Mouse (Mus musculus) CD4-positive, CD25-positive, alpha-beta regulatory T cell, adult 4 months (primary cell): ENCODE data around the gene Arid3c. TPM values are rescaled to one million over a fixed set of nuclear protein-coding genes. Genes with fewer than 3 reads are reported as not detected.

Experiments used
- ATAC-seq: one replicate; pipeline ENCODE4 v1.8.0; 2017
- polyA plus RNA-seq, 2 experiments: library from polyadenylated mRNA; unstranded; fragments of 100-300 nt; shearing (Covaris generic); gene quantifications; one replicate each; pipeline ENCODE4 v1.2.1; 2017

Arid3c gene
- polyA plus RNA-seq, 2 experiments from 2014 or later, result not detected

DNA sequence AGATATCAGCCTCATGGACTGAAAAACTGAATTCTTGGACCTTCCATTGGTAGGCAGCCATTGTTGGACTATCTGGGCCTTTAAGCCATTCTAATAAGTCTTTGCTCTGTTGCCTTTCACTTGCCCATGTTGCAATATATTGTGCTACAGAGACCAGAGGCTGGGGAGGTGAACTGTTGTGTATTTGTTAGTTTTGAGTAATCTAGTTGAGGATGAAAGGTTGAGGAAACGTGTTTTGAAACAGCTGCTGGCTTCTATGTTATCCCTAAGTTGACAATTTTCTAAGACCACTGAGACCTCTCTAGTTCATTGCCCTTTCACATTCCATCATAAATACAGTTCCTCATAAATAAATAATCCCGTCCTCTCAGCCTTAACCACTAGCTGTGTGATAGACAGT lies 13.2 kb upstream of the Arid3c start:
- no peak for ATAC-seq

DNA sequence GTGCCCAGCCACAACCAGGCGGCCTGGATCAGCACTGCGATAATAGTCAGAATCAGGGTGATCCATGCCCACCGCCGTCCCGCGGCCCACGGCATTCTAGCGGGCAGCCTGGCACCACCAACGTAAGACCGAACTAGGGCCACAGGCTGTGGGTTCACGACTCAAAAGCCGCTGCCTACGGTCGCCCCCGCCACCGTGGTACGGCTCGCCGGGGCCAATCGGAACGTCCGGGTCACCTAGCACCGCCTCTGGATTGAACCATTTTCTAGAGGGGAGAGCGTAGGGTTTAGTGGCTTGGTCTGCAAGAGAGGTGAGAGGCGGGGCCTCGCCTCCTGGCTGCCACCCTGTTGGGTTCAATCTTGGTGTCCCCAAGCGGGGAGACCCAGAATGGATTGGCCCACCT lies 10.2 kb upstream of the Arid3c start:
- peak; percentile 95 for ATAC-seq

DNA sequence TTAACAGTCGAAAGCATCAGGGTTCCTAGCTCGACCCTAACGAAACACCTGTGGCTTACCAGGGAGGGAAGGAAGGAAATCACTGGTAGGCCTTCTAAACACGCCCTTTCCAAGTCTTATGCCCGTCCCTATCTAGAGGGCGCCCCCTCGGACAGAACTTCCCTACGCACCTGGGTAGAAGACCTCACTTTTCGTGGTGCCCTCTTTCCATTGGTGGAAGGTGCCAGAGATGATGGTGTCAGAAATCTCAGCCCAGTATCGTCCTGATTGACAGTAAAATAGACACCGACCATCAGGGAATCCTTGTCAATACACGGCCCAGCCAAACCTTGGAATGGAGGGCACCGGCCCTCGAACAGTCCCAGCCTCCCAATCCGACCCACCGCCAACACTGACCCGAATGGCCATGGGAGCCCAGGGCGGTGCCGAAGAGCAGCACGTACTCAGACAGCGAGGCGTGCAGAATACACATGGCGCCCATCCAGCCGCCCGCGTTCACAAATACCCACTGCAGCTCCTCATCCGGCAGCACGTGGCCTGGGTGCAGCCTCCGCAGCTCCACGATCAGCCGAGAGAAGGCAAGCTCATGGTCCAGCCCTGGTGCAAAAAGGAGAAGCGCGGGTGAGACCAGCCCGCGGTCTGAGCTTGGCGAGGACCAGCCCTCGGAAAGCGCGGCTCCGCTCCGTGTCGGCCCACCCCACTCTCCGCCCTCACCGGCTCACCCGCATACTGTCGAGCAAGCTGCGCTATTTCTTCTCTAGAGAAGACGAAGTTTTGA lies 9.6 kb upstream of the Arid3c start:
- ATAC-seq, result peak; percentile 54

DNA sequence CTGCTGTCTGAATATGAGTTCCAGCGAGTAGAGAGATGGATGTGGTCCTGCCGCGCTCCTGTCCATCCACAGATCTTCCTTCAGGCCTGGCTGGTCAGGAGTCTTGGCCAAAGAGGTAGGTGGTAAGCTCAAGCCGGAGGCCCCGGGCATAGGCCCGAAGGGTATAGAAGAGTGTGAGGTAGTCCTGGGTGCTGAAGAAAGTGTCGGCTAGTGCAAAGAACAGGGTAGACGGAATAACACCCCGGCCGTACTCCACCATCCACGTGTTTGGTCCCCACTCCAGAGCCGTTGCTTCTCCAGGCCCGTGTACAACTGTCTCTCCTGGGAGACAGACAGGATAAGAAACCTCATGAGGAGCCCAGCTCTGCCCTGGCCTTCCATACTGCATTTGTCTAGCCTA lies 8.3 kb upstream of the Arid3c start:
- ATAC-seq, result no peak

DNA sequence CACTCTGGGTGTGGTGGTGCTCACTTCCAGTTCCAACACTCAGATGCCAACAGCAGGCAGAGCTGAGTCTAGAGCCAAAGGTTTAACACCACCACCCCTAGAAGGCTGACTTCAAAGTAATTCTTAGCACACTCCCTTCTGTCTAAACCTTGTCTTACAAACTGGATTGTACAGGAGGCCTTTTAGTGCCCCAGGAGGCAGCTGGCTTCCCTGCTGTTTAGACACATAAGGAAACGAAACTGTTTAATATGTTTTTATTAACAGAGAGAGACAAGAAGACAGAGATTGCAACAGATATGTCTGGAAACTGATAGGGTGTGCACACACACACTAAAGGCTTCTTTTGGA lies 7.3 kb upstream of the Arid3c start:
- ATAC-seq, result no peak

DNA sequence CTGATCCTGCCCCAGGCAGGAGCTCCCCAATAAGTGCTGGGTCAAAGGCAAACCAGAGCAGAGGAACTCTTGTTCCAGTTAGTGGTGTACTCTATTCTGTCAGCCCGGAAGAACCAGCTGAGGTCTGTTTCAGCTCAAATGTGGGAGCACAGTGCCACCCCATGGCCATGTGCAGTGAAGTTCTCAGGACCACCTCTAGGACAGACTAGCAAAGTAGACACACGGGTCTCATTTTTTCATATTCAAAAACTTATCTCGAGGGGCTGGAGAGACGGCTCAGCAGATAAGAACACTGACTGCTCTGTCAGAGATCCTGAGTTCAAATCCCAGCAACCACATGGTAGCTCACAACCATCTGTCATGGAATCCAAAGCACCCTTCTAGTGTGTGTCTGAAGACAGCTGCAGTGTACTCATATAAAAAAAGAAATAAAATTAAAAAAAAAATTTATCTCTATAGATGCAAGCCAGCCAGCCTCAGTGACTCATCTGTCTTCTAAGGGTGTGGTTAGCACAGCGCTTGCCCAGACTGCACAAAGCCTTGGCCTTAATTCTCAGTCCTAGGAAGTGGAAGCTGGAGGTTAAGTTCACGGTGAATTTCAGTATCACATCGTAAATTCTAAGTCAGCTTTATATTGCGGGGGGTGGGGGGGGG lies 6.8 kb upstream of the Arid3c start:
- peak; percentile 54 for ATAC-seq

DNA sequence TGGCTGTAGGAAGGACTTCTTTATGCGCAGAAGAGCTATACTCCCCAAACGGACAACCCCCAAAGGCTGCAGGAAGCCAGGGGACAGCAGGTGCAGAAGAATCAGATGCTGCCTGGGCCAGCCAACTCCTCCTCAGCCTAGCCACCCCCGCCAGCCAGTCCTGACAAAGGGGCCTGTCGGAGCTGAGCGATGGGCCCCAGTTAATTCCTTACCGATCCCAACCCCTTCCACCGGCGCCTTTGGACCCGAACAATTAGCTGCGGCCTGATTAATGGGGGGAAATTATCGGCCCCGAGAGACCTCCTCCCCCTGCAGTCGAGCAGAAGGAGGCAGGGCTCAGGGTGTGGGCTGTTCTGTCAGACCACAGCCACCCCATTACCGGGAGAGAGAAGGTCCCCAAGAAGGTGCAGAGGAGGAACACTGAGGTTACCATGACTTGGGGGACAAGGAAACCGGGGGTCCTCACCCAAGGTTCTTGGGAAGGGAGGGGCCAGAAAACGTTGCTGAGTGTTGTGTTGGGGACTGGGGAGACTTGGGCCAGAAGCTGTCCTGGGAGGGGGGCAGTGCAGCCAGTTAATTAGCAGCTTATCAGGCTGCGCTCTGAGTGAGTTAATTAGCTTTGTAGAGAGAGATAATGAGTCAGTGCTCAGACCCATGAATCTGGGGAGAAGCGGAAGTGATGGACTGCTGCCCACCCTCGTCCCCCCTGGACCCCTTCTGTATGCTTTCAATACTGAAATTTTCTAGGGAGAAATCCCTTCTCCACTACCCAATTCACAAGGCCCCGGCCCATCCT lies 3.9 kb downstream of the Arid3c start:
- no peak for ATAC-seq

DNA sequence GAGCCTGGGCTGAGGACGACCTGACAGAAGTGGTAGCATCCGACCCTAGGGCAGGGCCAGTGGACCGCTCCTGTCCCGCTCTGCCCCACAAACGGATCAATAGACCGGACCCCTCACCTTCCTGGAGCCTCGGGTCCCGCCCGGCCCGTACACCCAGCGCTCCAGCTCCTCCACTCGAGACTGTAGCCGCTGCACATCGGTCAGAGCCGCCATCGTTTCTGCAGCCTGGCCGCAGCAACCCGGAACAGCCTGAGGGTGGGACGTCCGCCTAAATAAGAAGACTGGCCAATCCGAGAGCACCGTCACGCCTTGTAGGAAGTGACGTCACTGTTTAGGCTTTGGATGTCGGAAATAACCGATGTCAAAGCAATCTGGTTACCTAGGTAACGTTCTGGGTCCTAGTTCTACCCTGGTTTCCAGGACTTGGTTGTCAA lies 8.0 kb downstream of the Arid3c start, which contains the start of gene Dctn3:
Gene Dctn3, minus strand, starts transcription at position 253 of the 434 bp plus-strand sequence.
- peak; percentile 100 for ATAC-seq

DNA sequence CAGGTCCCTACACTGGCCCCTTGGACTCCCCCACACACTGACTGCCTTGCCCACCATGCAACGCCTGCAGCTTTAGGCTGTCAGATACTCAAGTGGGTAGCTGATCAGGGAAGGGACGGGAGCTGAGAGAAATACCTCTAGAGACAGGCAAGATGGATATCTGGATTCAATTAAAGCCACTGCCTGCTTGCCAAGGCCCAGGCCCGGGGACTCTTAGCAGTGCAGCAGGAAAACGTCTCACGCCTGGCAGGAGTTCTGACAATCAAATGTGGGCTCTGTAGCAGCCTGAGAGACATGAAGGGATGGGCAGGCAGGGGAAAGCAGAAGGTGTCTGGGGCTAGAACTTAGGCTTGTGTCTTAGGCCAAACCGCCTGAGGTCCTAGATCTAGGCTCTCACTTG lies 14.1 kb downstream of the Arid3c start:
- no peak for ATAC-seq

DNA sequence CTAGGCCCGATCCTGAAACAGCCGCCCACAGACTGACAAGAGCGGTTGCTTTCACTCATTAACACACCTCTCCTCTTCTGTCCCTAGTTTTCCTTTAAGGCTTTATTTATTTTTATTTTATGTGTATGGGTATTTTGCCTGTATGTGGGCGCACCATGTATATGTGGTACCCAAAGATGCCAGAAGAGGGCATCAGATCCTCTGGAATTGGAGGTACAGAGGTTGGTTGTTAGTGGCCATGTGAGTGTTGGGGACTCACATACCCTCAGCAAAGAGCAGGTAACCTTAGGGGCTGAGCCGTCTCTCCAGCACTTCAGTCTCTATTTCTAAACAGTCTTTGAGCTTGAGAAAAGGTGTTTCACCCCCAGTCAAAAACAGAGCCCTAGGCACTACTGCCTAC lies 15.3 kb downstream of the Arid3c start:
- peak; percentile 19 for ATAC-seq

DNA sequence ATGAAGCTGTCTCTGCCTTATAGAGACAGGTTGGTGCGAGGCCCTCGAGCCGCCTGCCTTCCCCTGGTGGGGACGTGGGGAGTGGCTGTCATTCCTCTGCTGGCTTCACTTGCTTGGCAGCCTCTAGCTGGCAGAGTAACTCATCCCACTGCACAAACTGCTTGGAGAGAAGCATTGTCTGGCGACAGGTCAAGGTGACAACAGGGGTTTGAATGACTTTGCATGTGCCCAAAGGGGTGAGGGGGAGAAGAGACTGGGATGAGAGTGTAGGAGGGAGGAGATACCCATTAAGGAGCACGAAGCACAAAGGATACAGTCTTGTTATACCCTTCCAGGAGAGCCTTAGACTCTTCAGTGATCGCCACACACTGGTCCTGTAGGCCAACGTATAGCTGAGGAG lies 15.9 kb downstream of the Arid3c start:
- no peak for ATAC-seq

DNA sequence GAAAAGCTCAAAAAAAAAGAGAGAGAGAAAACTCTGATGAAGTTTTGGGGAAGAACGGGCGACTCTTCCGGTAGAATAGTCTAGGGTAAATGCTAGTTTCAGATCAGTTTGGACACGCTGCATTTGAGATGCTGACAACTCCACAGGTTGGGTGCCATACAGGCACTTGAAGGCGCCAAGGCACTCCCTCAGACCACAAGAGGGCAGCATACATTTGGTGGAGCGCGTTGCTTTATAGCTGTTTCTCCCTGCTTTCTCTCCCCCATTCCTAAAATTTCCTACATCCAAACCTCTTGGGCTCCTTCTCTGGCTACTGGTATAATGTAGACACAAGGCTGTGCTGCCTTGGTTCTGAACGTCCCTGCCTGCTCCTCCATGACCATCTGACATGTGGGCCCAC lies 16.7 kb downstream of the Arid3c start:
- peak; percentile 48 for ATAC-seq

DNA sequence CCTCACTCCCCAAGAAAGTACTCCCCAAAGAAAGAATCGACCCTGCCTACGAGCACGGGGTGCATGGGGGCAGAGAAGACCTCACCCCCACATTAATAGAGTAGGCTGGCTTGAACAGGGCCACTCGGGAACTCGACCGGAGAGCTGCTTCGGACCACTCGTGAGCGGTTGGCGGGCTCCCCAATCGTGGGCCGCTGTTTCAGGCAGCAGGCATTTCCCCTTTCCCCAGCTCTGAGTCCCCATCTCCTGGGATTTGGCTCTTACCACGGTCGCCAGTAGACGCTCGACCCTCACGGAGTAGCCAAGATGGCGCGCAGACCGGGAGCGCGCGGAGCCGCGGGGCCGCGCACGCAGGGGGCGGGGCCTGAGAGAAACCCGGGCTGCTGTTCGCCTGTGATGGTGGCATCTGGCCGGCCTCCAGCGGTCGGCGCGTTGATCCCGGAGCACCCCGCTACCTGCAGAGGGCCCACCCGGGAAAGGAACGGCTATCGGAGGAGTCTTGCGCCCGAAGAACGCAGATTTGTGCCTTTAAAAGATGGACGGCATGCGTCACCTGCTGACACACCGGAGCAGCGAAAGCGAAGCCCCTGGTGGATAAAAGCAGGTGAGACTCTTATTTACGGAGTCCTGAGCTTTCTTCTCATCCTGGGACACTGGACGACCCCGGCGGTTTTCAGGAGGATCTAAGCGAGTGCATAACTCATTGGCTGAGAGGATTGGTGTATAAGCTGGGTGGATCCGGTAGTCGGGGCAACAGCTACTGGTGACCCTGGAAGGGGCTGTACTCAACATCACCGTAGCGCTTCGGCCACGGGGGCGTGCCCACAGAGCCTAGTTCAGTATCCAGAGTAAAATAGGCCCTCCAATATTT lies 17.5 kb downstream of the Arid3c start, which contains the start of gene Rpp25l:
Gene Rpp25l, minus strand, starts transcription at position 338 of the 871 bp plus-strand sequence.
- peak; percentile 79 for ATAC-seq

DNA sequence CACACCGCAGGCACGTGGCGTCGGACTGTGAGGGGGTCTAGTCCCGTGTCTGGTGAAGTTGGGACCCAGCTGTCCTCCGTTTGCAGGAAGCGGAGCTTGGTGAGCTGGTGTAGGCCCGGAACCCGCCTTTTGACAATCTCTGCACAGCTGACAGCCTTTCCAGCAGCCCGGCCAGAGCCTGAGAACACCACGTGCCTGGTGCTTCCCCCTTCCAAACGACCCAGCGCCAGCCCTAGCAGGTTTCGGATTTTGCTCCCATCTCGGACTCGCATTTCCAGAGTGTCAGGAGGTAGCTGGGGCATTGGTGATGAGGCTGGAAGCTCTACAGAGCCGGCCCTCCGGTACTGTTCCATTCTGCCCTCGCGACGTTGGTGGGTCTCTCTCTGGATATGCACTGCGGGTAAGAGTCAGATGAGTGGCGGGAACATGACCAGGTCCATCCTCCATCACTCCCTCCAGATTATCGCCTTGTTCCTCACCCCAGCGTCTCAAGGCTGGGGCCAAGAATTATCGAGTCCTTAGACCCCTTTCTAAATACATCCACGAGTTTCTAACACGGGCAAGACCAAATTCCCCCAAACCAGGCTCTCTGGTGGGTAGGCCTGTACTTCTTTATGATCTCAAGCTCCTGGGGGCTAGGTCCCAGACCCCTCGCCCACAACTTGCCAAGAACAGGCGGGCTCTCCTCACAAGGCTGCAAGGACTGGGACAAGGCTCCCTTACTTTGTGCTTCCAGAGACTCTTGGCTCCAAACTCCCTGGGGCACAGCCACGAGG lies 18.3 kb downstream of the Arid3c start:
- no peak for ATAC-seq

DNA sequence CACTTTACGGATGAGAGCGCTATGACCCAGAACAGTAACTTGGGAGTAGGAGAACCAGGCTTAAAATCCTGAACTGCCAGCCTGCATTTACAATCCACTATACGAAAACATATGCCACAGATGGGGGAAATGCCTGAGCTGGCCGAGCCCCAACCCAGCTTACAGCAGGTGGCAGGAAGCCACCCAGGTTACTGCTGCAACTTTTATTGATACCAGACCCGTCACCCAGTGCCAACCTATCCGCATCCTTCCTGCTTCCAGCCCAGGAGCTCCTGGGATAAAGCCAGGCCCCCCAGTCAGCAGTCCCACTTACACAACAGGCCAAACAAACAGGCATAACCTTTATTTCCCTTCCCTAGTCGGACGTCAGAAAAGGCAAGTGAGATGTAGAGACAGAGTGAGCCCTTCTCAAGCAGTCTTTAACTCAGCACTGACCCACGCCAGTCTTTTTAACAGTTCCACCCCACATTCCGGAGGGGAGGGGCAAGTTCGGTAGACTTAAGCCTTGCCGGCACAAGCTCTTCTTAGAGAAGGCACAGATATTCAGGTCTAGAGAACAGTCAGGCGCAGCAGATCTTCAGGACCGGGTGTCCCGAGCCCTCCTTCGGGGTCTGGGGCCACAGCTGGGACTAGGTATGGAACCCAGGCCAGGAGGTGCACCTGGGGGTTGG lies 19.1 kb downstream of the Arid3c start:
- no peak for ATAC-seq

DNA sequence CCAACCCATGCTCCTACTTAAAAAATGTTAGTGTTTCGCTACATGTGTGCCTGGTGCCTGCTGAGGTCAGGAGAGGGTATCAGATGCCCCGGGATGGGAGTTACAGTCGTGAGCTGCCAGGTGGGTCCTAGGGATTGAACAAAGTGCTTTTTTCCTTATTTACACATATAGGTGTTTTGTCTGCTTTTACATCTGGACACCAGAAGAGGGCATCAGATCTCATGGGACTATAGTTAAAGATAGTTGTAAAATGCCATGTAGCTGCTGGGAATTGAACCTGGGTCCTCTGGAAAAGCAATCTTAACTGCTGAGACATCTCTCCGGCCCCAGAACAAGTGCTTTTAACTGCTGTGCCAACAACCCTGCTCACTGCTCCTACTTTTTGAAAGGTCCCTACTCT lies 20.7 kb downstream of the Arid3c start:
- ATAC-seq, result no peak

DNA sequence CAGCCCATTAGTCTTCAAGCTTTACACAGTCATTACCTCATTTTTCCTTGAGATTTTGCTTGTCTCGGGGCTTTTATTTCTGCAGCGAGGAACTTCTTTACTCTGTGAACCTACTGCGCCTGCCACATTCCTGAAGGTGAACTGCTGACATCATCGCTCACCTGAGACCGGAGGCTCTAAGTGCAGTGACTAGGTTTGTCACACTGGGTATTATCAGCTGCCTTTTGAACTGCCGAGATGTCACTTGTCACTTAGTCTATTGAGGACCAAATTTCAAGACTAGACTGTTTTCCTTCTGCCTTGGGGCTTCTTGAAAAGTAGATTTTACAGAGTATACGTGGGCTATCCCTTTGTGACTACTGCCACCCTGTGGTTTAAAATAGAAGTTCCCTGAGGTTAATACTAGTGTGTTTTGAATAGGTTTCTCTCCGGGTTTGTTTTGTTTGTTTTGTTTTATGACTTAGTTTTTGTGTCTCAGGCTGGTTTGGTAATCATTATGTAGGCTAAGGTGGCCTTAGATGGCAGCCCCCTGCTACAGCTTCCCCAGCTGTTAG lies 22.7 kb downstream of the Arid3c start:
- peak; percentile 56 for ATAC-seq

DNA sequence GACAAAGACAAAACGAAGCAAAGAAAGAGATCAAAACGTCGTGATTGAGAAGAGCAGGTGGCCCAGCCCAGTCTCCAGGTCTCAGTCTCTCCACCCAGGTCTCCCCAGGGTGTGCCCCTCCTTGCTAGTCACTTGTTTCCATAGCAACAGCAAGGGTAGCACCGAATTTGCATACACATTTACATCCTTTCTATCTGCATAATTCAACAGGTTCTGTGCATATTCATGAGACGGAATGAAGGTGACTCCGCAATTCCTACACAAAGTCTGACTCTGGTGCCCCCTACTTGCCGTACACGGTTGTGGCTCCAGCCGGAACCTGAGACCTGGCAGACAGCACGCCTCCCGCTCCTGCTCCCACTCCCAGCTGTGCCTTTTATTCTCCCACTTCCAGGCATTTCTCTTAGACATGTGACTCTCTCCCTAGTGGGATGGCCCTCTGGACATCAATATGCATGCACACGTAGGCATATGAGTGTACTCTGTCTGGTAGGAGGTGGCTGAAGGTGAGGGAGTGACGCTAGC lies 23.9 kb downstream of the Arid3c start:
- ATAC-seq, result peak; percentile 72

DNA sequence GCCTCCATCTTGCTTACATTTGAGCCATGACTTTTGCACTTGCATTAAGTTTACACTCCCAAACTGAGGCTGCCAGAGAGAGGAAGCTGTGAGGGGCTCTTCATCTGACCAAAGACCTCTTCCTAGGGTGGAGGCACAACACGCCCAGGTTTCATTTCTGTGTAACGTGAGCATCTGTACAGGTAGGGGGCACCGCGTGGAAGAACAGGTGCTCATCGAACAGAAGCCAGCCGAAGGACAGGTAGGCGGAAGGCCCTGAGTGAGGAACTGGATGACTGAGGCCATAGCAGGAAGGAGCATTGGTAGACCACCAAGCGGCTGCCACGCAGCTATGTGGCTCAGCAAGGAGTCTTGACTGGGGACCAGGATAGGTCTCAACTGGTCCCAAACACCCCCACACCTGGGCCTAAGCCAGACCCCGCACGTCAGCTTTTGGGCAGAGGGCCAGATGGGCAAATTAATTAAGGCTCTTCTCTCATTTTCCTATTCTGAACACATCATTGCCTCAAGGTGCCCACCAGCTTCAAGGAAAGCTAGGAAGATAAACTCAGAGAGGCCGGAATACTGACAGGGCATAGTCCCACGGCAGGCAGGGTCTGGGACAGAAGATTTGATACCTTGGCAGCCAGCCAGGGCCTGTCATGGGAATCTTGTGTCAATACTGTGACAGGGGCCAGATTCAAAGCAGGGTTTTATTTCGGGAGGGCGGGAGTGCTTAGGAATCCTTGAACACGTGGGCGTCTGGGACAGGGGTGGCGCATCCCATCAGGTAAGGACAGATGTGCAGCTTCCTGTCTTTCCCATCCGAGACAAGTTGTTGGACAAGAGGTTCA lies 24.8 kb downstream of the Arid3c start:
- ATAC-seq, result no peak
